Mouse (Mus musculus) liver, embryonic 16.5 days (tissue): ENCODE measurements around the gene Zfp599. TPM values are rescaled to one million over a fixed set of nuclear protein-coding genes. Genes with fewer than 3 reads are reported as not detected.
A peak's percentile ranks its signal among the peaks of the same experiment; 100 is the strongest.
"Not testable (repeated sequence)": the region's sequence is repeated elsewhere in the genome, so short reads cannot be mapped to it uniquely, and the experiment has no call there.

Experiments used
- ATAC-seq: fragments of 200-750 bp; cut with Nextera tagmentation; 2 replicates; pipeline ENCODE4 v1.8.0; 2017; ENCODE audit warnings: low read depth, mild to moderate bottlenecking, moderate number of reproducible peaks, moderate library complexity
- H3K27ac ChIP-seq: fragments of 300-500 bp; sonication (generic); 2 replicates; pipeline ENCODE4 v1.5.1; 2014; ENCODE audit warnings: mild to moderate bottlenecking, low read length
- H3K27me3 ChIP-seq: fragments of 300-500 bp; sonication (generic); 2 replicates; pipeline ENCODE4 v1.6.1; 2014; ENCODE audit warnings: low read depth, low read length, mixed read lengths; ENCODE audit not compliant: control insufficient read depth, insufficient read depth
- H3K36me3 ChIP-seq: fragments of 300-500 bp; sonication (generic); 2 replicates; pipeline ENCODE4 v1.6.1; 2014; ENCODE audit warnings: mild to moderate bottlenecking; ENCODE audit not compliant: control insufficient read depth, insufficient read depth
- H3K4me1 ChIP-seq: fragments of 300-500 bp; sonication (generic); 2 replicates; pipeline ENCODE4 v1.6.1; 2014; ENCODE audit warnings: low read depth, low read length, mixed read lengths; ENCODE audit not compliant: control insufficient read depth
- H3K4me2 ChIP-seq: fragments of 300-500 bp; sonication (generic); 2 replicates; pipeline ENCODE4 v1.6.1; 2014; ENCODE audit warnings: low read depth, low read length, mixed read lengths
- H3K4me3 ChIP-seq: fragments of 300-500 bp; sonication (generic); 2 replicates; pipeline ENCODE4 v1.5.1; 2014; ENCODE audit warnings: low read depth, mild to moderate bottlenecking, low read length
- H3K9ac ChIP-seq: fragments of 300-500 bp; sonication (generic); 2 replicates; pipeline ENCODE4 v1.6.1; 2014; ENCODE audit warnings: low read depth, low read length
- H3K9me3 ChIP-seq: fragments of 300-500 bp; sonication (generic); replicated peaks from 2 replicates; pipeline ENCODE4 v1.6.1; 2016; ENCODE audit warnings: low read length; ENCODE audit not compliant: control insufficient read depth
- WGBS: fragments of 180-500 bp; shearing (Covaris S2); extraction: QIAGEN DNeasy Blood & Tissue Kit; methylation state at CpG from one replicate; pipeline ENCODE4 v1.1.7; 2014; ENCODE audit not compliant: insufficient replicate concordance; 5-methylcytosine and 5-hydroxymethylcytosine counted together
- polyA plus RNA-seq: library from polyadenylated mRNA; unstranded; fragments of >200 nt; fragmentation: Nextera tagmentation; extraction: Ambion mirVana; gene quantifications from 2 replicates; pipeline ENCODE4 v1.2.1, GENCODE M21; 2015

Zfp599 gene
- polyA plus RNA-seq, 1 experiment from 2014 or later: 1.3 TPM

DNA sequence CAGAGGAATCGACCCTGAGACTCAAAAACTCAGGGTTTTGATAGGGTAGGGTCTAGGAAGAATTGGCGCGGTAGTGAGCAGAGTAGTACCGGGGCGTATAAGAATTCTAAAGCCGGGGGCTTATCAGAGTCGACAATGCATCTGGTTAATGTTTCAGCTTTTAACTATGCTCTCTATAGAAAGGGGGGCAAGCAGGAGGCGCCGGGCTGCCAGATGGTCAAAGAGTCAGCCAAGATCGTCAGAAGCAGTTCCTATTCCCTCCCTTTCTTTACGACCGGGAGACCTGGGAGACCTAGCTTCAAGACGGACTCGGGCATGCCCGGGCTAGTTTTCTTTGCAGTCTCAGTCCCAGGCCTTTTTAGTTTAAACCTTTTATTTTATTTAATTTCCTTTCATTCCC lies 32.8 kb downstream of the Zfp599 start:
- Histone ChIP-seq H3K27ac (no peak overlapping the region), H3K36me3 (no peaks in the 10 kb centered on the region), H3K27me3 (no peaks in the 10 kb centered on the region), H3K9ac (no peak overlapping the region), H3K4me2 (peak overlapping the region; percentile 87; the same call in 1 of the 2 replicates), H3K9me3 (no peaks in the 10 kb centered on the region), H3K4me3 (no peak overlapping the region), H3K4me1 (peaks cover 8% of the 10 kb centered on the region)
- WGBS: 88% methylated on average over 15 of the region's 15 CpGs
- ATAC-seq: no peak

DNA sequence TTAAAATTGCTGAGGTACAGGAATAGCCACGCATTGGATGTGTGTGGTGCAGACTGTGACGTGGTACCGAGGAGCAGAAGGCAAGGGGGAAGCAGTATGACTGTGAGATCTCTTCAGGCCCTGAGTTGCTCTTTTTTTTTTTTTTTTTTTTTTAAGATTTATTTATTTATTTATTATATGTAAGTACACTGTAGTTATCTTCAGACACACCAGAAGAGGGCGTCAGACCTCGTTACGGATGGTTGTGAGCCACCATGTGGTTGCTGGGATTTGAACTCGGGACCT lies 33.4 kb downstream of the Zfp599 start:
- H3K9me3 ChIP-seq, ATAC-seq, H3K27me3 ChIP-seq, H3K27ac ChIP-seq, H3K36me3 ChIP-seq, H3K4me1 ChIP-seq: not testable (repeated sequence)
- peak overlapping the region; percentile 93 for H3K9ac ChIP-seq
- H3K4me2 ChIP-seq: peak overlapping the region; percentile 87
- 44% methylated on average over 7 of the region's 7 CpGs for WGBS
- peak overlapping the region; percentile 91 for H3K4me3 ChIP-seq

DNA sequence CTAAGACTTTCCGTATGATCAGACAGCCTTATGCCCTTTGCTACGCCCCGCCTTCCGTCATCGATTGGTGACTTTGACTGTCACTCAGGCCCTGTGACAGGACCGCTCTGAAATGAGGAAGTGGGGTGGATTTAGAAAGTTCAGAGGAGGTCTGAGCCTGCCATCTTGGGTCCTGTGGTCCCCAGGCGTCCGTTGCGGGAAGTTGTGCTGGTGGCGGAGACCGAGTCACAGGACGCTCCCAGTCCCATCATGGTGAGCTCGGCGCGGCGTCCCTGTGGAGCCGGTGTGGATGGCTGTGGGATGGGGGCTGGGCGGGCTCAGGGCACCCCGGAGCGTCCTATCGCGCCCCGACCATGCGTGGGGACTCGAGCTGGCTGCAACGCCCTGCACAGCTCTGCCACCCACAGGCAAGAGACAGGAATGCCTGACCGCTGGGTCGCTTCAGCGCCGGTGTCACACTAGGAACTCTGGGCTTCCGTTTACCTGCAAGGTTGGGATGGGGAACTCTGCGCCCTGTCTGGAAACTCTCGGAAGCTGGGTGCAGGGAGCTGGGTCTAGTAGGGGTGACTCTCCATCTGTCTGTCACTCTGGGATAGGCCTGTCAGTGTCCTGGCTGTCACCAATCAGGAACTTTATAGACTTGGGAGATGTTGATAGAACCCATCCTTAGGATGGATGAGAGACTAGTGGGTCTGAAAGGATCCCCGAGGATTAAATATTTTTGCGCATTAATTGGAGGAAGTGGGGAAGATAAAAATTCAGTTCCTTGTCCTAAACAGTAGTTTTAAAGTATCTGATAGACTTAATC lies 33.9 kb downstream of the Zfp599 start, which contains the start of gene Zfp809:
Gene Zfp809, plus strand, starts transcription at position 134 of the 808 bp plus-strand sequence.
- Histone ChIP-seq H3K36me3 (no peaks in the 10 kb centered on the region), H3K4me3 (peak within 1 kb of the TSS; percentile 91), H3K27ac (peak within 1 kb of the TSS; percentile 97), H3K4me2 (peak within 1 kb of the TSS; percentile 87), H3K27me3 (no peaks in the 10 kb centered on the region), H3K9ac (peak within 1 kb of the TSS; percentile 93), H3K4me1 (peaks cover 8% of the 10 kb centered on the region), H3K9me3 (no peaks in the 10 kb centered on the region)
- WGBS: under 1% methylated on average over 35 of the region's 35 CpGs
- ATAC-seq: peak; percentile 97

DNA sequence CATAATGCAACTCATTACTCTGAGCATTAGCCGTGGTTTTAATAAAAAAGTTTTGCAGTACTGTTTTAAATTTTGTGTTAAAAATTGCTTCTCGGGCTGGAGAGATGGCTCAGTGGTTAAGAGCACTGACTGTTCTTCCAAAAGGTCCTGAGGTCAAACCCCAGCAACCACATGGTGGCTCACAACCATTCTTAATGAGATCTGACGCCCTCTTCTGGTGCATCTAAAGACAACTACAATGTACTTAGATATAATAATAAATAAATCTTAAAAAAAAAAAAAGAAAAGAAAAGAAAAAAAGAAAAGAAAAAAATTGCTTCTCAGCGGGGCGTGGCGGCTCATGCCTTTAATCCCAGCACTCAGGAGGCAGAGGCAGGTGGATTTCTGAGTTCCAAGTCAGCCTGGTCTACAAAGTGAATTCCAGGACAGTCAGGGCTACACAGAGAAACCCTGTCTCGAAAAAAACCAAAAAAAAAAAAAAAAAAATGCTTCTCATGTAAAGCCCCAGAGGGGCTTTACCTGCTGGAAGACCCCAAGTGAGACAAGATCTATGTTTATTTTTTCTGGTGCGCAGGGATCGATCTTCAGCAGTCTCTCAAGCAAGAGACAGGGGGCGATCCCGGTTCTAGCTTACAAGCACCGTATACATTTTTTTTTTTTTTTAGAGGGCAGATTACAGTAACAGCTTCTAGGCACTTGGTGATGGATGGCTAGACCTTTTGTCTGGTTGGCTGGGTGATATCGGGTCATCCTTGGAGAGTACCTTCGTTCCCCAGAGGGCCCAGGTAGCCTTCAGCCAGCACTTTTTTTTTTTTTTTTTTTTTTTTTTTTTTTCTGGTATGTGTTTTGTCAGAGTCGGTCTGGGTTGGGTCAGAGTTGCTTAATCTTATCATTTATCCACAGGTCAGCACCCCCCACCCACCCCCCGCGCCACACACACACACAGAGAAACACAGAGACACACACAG lies 34.9 kb downstream of the Zfp599 start:
- Histone ChIP-seq H3K4me3 (peak overlapping the region; percentile 91), H3K36me3 (no peaks in the 10 kb centered on the region), H3K4me2 (peak overlapping the region; percentile 87), H3K27me3 (no peaks in the 10 kb centered on the region), H3K27ac (peak overlapping the region; percentile 97), H3K4me1 (peaks cover 8% of the 10 kb centered on the region), H3K9me3 (no peaks in the 10 kb centered on the region), H3K9ac (peak overlapping the region; percentile 93)
- WGBS: 16% methylated on average over 17 of the region's 17 CpGs
- ATAC-seq: peak; percentile 37

DNA sequence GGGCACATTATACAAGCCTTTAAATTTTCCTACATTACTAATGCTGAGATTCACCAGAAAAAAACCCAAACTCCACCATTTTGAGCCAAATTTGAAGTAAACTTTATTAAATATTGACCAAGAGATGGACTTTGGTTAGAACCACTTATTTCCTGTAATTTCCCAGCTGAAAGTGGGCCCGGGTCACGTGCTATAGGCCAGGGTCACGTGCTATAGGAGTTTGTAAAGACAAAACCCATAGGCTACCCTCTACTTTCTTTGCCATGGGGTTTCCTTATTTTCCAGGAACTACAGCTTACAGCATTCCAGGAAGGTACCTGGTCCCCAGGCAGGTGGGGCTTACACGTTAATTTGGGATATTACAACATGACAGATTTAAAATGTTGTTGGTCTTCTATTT lies 35.6 kb downstream of the Zfp599 start:
- Histone ChIP-seq H3K9me3 (no peaks in the 10 kb centered on the region), H3K27ac (no peak overlapping the region), H3K4me2 (no peak overlapping the region), H3K36me3 (no peaks in the 10 kb centered on the region), H3K4me1 (peaks cover 8% of the 10 kb centered on the region), H3K9ac (no peak overlapping the region), H3K27me3 (no peaks in the 10 kb centered on the region), H3K4me3 (no peak overlapping the region)
- WGBS: 85% methylated on average over 4 of the region's 4 CpGs
- ATAC-seq: no peak

DNA sequence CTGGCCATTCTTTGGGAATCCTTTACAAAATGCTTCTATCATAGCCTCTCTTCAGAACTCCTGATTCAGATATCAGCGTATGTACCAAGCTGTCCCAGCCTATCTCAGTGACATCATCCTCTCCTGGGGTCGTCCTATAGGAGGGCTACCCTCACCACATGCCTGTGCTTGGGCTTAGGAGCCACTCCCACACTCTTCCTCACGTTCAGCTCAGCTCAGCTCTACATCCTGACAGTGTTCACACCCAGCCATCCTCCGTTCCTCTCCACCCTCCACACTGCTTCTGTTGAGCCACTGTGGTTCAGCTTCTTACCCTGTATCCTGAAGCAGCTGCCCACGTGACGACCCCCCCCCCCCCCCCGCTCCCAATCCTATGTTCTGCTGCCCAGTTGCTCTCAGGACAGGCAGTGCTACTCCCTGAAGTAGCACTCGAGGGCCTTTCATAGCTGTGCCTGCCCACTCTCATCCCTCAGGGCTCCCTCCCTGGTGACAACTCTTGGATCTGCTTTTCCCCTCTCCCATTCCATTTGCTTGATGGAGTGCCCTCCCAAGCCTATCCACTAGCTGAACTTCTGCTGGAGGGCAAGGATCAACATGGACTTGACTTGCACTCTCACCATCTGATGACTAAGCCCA lies 41.7 kb downstream of the Zfp599 start:
- no peaks in the 10 kb centered on the region for H3K4me1 ChIP-seq
- ATAC-seq: no peak
- H3K9me3 ChIP-seq: no peaks in the 10 kb centered on the region
- H3K27me3 ChIP-seq: no peaks in the 10 kb centered on the region
- no peak overlapping the region for H3K27ac ChIP-seq
- H3K36me3 ChIP-seq: no peaks in the 10 kb centered on the region
- H3K4me2 ChIP-seq: no peak overlapping the region
- H3K9ac ChIP-seq: no peak overlapping the region
- no peak overlapping the region for H3K4me3 ChIP-seq
- 33% methylated on average over 7 of the region's 8 CpGs for WGBS

DNA sequence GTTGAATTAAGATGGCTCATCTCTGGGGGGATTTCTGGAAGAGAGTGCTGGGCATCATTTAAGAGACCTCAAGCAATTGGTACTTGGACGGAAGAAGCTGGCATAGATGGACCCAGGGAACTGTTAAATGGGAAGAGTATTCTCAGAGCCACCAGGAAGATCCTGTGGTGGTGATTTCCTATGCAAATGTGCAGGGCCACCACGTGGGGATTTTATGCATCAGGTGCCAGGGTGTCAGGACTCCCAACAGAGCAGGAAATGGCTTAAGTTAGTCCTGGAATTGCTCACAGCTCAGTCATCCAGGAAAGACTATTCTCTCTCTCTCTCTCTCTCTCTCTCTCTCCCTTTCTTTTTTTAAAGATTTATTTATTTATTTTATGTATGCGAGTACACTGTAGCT lies 43.0 kb downstream of the Zfp599 start:
- no peak for ATAC-seq
- H3K36me3 ChIP-seq: no peaks in the 10 kb centered on the region
- 37% methylated on average over 3 of the region's 3 CpGs for WGBS

DNA sequence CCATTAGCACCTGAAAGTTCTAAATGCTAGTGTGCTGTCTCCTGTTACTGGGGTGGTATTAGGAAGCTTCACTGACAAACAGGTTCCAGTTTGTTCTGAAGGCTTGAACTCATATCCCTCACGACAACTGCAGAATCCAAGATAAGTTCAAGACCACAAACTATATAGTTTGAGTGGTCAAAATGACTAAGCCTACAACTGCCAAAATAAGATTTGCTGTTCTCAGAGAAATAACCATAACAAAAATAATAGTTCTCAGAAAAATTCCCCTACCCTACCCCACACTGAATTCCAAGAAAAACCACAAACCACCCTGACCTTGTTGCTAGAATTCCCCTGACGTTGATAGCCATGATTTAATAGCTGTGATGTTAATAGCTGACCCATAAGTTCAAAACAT lies 45.1 kb downstream of the Zfp599 start:
- H3K4me2 ChIP-seq: no peak overlapping the region
- ATAC-seq: no peak
- H3K4me1 ChIP-seq: no peaks in the 10 kb centered on the region
- no peak overlapping the region for H3K9ac ChIP-seq
- 18% methylated on average over 2 of the region's 2 CpGs for WGBS
- no peaks in the 10 kb centered on the region for H3K36me3 ChIP-seq
- H3K4me3 ChIP-seq: no peak overlapping the region
- no peaks in the 10 kb centered on the region for H3K9me3 ChIP-seq
- H3K27me3 ChIP-seq: no peaks in the 10 kb centered on the region
- H3K27ac ChIP-seq: no peak overlapping the region

More for the DNA sequence above, 43.0 kb downstream of the Zfp599 start:
- Histone ChIP-seq H3K9ac (no peak overlapping the region), H3K4me1 (no peaks in the 10 kb centered on the region), H3K9me3 (no peaks in the 10 kb centered on the region), H3K4me3 (no peak overlapping the region), H3K27ac (no peak overlapping the region), H3K27me3 (no peaks in the 10 kb centered on the region), H3K4me2 (no peak overlapping the region)
